Mouse (Mus musculus) lung, adult 2 months (tissue): ENCODE data around the gene Setd3.

Source experiments
- CTCF ChIP-seq: fragments of 200-500 bp; IDR thresholded peaks from 2 replicates; pipeline ENCODE4 v1.5.1; 2011; ENCODE audit warnings: mild to moderate bottlenecking, low read length, control low read depth; ENCODE audit not compliant: insufficient read depth
- POLR2A ChIP-seq: fragments of 200-500 bp; IDR thresholded peaks from 2 replicates; pipeline ENCODE4 v1.6.1; 2011; ENCODE audit warnings: low read depth, mild to moderate bottlenecking, control low read depth, low read length, borderline replicate concordance; ENCODE audit errors: extremely low read depth

GRCm38 (mm10) chr12:108213090-108214041, 34.3 kb upstream of the Setd3 start:
- TF ChIP-seq CTCF (no peak), POLR2A (no peak)
